Mouse (Mus musculus): Measurements from ENCODE around the gene Olfr39.
"Not testable (repeated sequence)": the region's sequence is repeated elsewhere in the genome, so short reads cannot be mapped to it uniquely, and the experiment has no call there.

Olfr39 gene

GRCm38 (mm10) chr9:20282051-20282450, at the start of gene Olfr39:
Gene Olfr39 (plus strand): TSS chr9:20282351.
- DNase-seq, result no peak

- DNase-seq, result no peak
These were observed 45.3 kb upstream of the Olfr39 start, which contains the start of gene Olfr872 for GRCm38 (mm10) chr9:20236819-20237218. Gene Olfr872 (plus strand): TSS chr9:20237119.

GRCm38 (mm10) chr9:20237378-20237777, 44.8 kb upstream of the Olfr39 start:
- DNase-seq, result no peak

GRCm38 (mm10) chr9:20295562-20295961, 13.4 kb downstream of the Olfr39 start:
- DNase-seq, result not testable (repeated sequence)

GRCm38 (mm10) chr9:20298232-20298631, 16.1 kb downstream of the Olfr39 start, which contains the start of gene Olfr873:
Gene Olfr873 (plus strand): TSS chr9:20298532.
- no peak for DNase-seq

- no peak for DNase-seq
These were observed 53.8 kb downstream of the Olfr39 start, which contains the start of gene Olfr18 for GRCm38 (mm10) chr9:20335994-20336393. Gene Olfr18 (minus strand): TSS chr9:20336094.

Measured in thymus, adult 18-20 months (tissue).